In the genomic region with DNA sequence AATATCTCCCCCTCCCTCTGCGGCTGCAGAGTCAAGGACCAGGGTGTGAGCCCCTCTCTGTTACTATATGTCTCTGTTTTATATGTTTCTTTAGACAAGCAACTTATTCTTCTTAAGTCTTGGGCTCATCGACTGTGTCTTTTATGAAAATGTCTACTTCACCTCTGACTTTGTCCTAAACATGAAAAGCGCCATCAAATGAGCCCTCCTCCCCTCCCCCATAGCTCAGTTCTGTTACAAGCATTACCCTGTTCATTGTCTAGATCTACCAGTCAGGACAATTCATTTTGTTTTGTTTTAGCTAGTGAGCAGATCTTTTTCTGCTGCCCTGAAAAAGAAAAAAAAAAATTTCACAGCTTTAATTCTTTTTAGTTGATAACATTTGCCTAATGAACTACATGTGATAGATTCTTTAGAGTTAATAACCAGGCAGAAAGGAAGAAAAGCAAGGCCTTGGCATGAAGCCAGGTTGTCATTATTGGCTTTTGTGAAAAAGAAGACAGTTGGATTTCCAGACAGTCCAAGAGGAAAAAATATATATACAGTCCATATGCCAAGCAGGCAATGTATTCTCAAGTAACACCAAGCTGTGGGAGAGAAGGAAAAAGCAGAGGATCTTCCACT, we compare ENCODE assay signal across 24 mouse cellular contexts. TPM values are rescaled to one million over a fixed set of nuclear protein-coding genes. Genes with fewer than 3 reads are reported as not detected.
DNase-seq lines count a peak whose midpoint lies in the region; ATAC-seq and TF ChIP-seq lines count a peak whose summit lies in the region.
"Had no signal": no experiment of that assay in that cellular context is flagged by ENCODE, and none has a peak within 500 bp of the region (broad histone marks: within the 10 kb centered on the region; RNA-seq: fewer than 3 reads in every experiment).

No protein-coding gene starts in this region.

- H3K9ac ChIP-seq in hindbrain, postnatal 0 days (replicated peaks; ENCODE audit: low read length), result no peak overlapping the region
- no peak overlapping the region for H3K9ac ChIP-seq in hindbrain, embryonic 16.5 days (ENCODE audit: low read depth, low read length)
- peak overlapping the region; percentile 69 for H3K9ac ChIP-seq in MEL (ENCODE audit: control insufficient read depth, low read depth, low read length, poor library complexity, severe bottlenecking)
- no peak overlapping the region for H3K9ac ChIP-seq in embryonic facial prominence, embryonic 12.5 days
- no peak overlapping the region for H3K9ac ChIP-seq in forebrain, embryonic 14.5 days (ENCODE audit: low read length)
- H3K9ac ChIP-seq: limb, embryonic 12.5 days; liver, embryonic 13.5 days; lung, embryonic 15.5 days; midbrain, embryonic 13.5 days; neural tube, embryonic 13.5 days; stomach, embryonic 15.5 days had no signal

- TF ChIP-seq POLR2A in MEL (IDR thresholded peaks at IDR 0.05; ENCODE audit: control insufficient read depth in 1 of 2, insufficient read depth in 1 of 2, low read depth in 1 of 2, low read length in 2 of 2, poor library complexity in 1 of 2), result no peak

- TF ChIP-seq EP300 in MEL (IDR thresholded peaks at IDR 0.05; ENCODE audit: low read depth in 1 of 2, low read length in 2 of 2), result peak in 1 of 2 experiments; percentile 64; a peak in 3 of 4 replicates

- WGBS in hindbrain, postnatal 0 days, result 52% methylated on average over 3 of the region's 3 CpGs
- 55% methylated on average over 3 of the region's 3 CpGs for WGBS in hindbrain, embryonic 16.5 days
- WGBS in embryonic facial prominence, embryonic 12.5 days, result 55% methylated on average over 3 of the region's 3 CpGs
- WGBS in forebrain, embryonic 14.5 days, result 46% methylated on average over 3 of the region's 3 CpGs

- H3K4me3 ChIP-seq in hindbrain, postnatal 0 days (ENCODE audit: low read length), result no peak overlapping the region
- H3K4me3 ChIP-seq in hindbrain, embryonic 16.5 days (ENCODE audit: low read length), result no peak overlapping the region
- H3K4me3 ChIP-seq in MEL (ENCODE audit: control insufficient read depth in 1 of 2, insufficient read depth in 1 of 2, low read depth in 2 of 2, low read length in 2 of 2), result peak overlapping the region; percentile 48 to 59
- no peak overlapping the region for H3K4me3 ChIP-seq in embryonic facial prominence, embryonic 12.5 days
- no peak overlapping the region for H3K4me3 ChIP-seq in forebrain, embryonic 14.5 days (ENCODE audit: low read depth, low read length)
- H3K4me3 ChIP-seq: limb, embryonic 12.5 days; liver, embryonic 13.5 days; lung, embryonic 15.5 days; midbrain, embryonic 13.5 days; neural tube, embryonic 13.5 days; stomach, embryonic 15.5 days had no signal

- H3K4me1 ChIP-seq in hindbrain, postnatal 0 days (ENCODE audit: insufficient read depth, low read length), result no peaks in the 10 kb centered on the region
- peaks cover 3% of the 10 kb centered on the region; the same call in 1 of the 2 replicates for H3K4me1 ChIP-seq in hindbrain, embryonic 16.5 days (ENCODE audit: control insufficient read depth, insufficient read depth, low read depth, low read length)
- H3K4me1 ChIP-seq in MEL (ENCODE audit: control insufficient read depth in 1 of 2, insufficient read depth in 2 of 2, low read length in 2 of 2), result peaks cover 35 to 38% of the 10 kb centered on the region in 2 experiments
- peaks cover 21% of the 10 kb centered on the region for H3K4me1 ChIP-seq in embryonic facial prominence, embryonic 12.5 days
- peaks cover 16% of the 10 kb centered on the region for H3K4me1 ChIP-seq in forebrain, embryonic 14.5 days (ENCODE audit: control insufficient read depth, insufficient read depth, low read length)
- H3K4me1 ChIP-seq: liver, embryonic 13.5 days; lung, embryonic 15.5 days; stomach, embryonic 15.5 days had no signal

- H3K27me3 ChIP-seq in hindbrain, postnatal 0 days (ENCODE audit: insufficient read depth, low read length), result no peaks in the 10 kb centered on the region
- no peaks in the 10 kb centered on the region for H3K27me3 ChIP-seq in hindbrain, embryonic 16.5 days (replicated peaks; ENCODE audit: control insufficient read depth, insufficient read depth, low read length)
- H3K27me3 ChIP-seq in MEL (ENCODE audit: control insufficient read depth in 1 of 2, insufficient read depth in 2 of 2, low read length in 2 of 2), result no peaks in the 10 kb centered on the region
- H3K27me3 ChIP-seq in embryonic facial prominence, embryonic 12.5 days, result no peaks in the 10 kb centered on the region
- H3K27me3 ChIP-seq in forebrain, embryonic 14.5 days (replicated peaks; ENCODE audit: control insufficient read depth, insufficient read depth, low read length), result no peaks in the 10 kb centered on the region
- H3K27me3 ChIP-seq: limb, embryonic 12.5 days; liver, embryonic 13.5 days; lung, embryonic 15.5 days; midbrain, embryonic 13.5 days; neural tube, embryonic 13.5 days; stomach, embryonic 15.5 days had no signal

- peak; percentile 15 for DNase-seq in hindbrain, postnatal 0 days (ENCODE audit: low spot score)
- DNase-seq in MEL (ENCODE audit: low read depth, low spot score), result peak; percentile 68
- peak; percentile 81 for DNase-seq in forebrain, embryonic 14.5 days (ENCODE audit: low spot score)
- no peak for DNase-seq in spleen, postnatal 36 days (ENCODE audit: low spot score in 2 of 2)
- DNase-seq in left cerebral cortex, postnatal 25 days (ENCODE audit: low spot score in 2 of 2), result no peak
- DNase-seq: adrenal gland, adult 8-10 months; cerebellum, adult 9-10 months; gastrocnemius, postnatal 36 days; kidney, adult 9 months; kidney, postnatal 36 days; liver, embryonic 13.5 days; right cerebral cortex, postnatal 14 days had no signal

- ATAC-seq in hindbrain, postnatal 0 days, result no peak
- no peak for ATAC-seq in hindbrain, embryonic 16.5 days
- no peak for ATAC-seq in embryonic facial prominence, embryonic 12.5 days (ENCODE audit: insufficient number of reproducible peaks, insufficient read depth, low FRiP score, low TSS enrichment)
- ATAC-seq in forebrain, embryonic 14.5 days, result 0 out of 2 replicates have a peak, but pooled peaks have one; percentile 32
- ATAC-seq: midbrain, embryonic 13.5 days had no signal

- H3K4me2 ChIP-seq in hindbrain, postnatal 0 days (ENCODE audit: low read depth, low read length), result no peak overlapping the region
- H3K4me2 ChIP-seq in hindbrain, embryonic 16.5 days (ENCODE audit: low read length), result no peak overlapping the region
- H3K4me2 ChIP-seq in embryonic facial prominence, embryonic 12.5 days (replicated peaks), result no peak overlapping the region
- H3K4me2 ChIP-seq in forebrain, embryonic 14.5 days (ENCODE audit: low read length), result no peak overlapping the region
- H3K4me2 ChIP-seq: liver, embryonic 13.5 days; lung, embryonic 15.5 days; midbrain, embryonic 13.5 days; neural tube, embryonic 13.5 days; stomach, embryonic 15.5 days had no signal

- H3K27ac ChIP-seq in hindbrain, postnatal 0 days, result no peak overlapping the region
- H3K27ac ChIP-seq in hindbrain, embryonic 16.5 days (ENCODE audit: low read depth, low read length), result no peak overlapping the region
- peak overlapping the region; percentile 95 for H3K27ac ChIP-seq in MEL (ENCODE audit: control insufficient read depth, low read depth, low read length)
- H3K27ac ChIP-seq in embryonic facial prominence, embryonic 12.5 days, result 0 out of 2 replicates have a peak overlapping the region, but pooled peaks have one; percentile 36
- H3K27ac ChIP-seq in forebrain, embryonic 14.5 days (ENCODE audit: low read depth, low read length), result no peak overlapping the region
- H3K27ac ChIP-seq: limb, embryonic 12.5 days; liver, embryonic 13.5 days; lung, embryonic 15.5 days; midbrain, embryonic 13.5 days; neural tube, embryonic 13.5 days; stomach, embryonic 15.5 days had no signal

- H3K79me2 ChIP-seq in MEL (ENCODE audit: control insufficient read depth, insufficient read depth, low read length, poor library complexity), result no peaks in the 10 kb centered on the region

- no peaks in the 10 kb centered on the region for H3K36me3 ChIP-seq in hindbrain, postnatal 0 days (ENCODE audit: insufficient read depth, low read length)
- no peaks in the 10 kb centered on the region for H3K36me3 ChIP-seq in hindbrain, embryonic 16.5 days (ENCODE audit: control insufficient read depth, insufficient read depth, low read length)
- H3K36me3 ChIP-seq in MEL (ENCODE audit: control insufficient read depth in 1 of 2, insufficient read depth in 2 of 2, low read length in 2 of 2), result peaks cover 0 to 42% of the 10 kb centered on the region in 2 experiments; a peak in 2 of 4 replicates
- H3K36me3 ChIP-seq in embryonic facial prominence, embryonic 12.5 days, result no peaks in the 10 kb centered on the region
- H3K36me3 ChIP-seq in forebrain, embryonic 14.5 days (ENCODE audit: control insufficient read depth, insufficient read depth, low read length), result no peaks in the 10 kb centered on the region
- H3K36me3 ChIP-seq: limb, embryonic 12.5 days; liver, embryonic 13.5 days; lung, embryonic 15.5 days; midbrain, embryonic 13.5 days; neural tube, embryonic 13.5 days; stomach, embryonic 15.5 days had no signal

- no peak for TF ChIP-seq RAD21 in MEL (IDR thresholded peaks at IDR 0.05; ENCODE audit: low read depth, low read length)

- no peaks in the 10 kb centered on the region for H3K9me3 ChIP-seq in hindbrain, postnatal 0 days (ENCODE audit: low read length)
- no peaks in the 10 kb centered on the region for H3K9me3 ChIP-seq in hindbrain, embryonic 16.5 days (ENCODE audit: control insufficient read depth, low read length)
- no peaks in the 10 kb centered on the region for H3K9me3 ChIP-seq in MEL (replicated peaks; ENCODE audit: insufficient read depth, low read length)
- H3K9me3 ChIP-seq in embryonic facial prominence, embryonic 12.5 days, result no peaks in the 10 kb centered on the region
- H3K9me3 ChIP-seq in forebrain, embryonic 14.5 days (replicated peaks; ENCODE audit: control insufficient read depth, low read length), result no peaks in the 10 kb centered on the region
- H3K9me3 ChIP-seq: limb, embryonic 12.5 days; liver, embryonic 13.5 days; lung, embryonic 15.5 days; midbrain, embryonic 13.5 days; neural tube, embryonic 13.5 days; stomach, embryonic 15.5 days had no signal

- no peak for TF ChIP-seq CTCF in hindbrain, postnatal 0 days (IDR thresholded peaks at IDR 0.05; ENCODE audit: low read depth)
- TF ChIP-seq CTCF in MEL (IDR thresholded peaks at IDR 0.05 in 2 of 3, conservative IDR thresholded peaks at IDR 0.05 in 1 of 3; ENCODE audit: control insufficient read depth in 1 of 3, insufficient read depth in 1 of 3, low read depth in 2 of 3, low read length in 3 of 3, poor library complexity in 1 of 3, severe bottlenecking in 1 of 3), result no peak

- intact Hi-C loops in left cerebral cortex, postnatal 25 days (cut with DNase I), result no loop called here

RNA-seq across cellular contexts. Expression of a gene that starts 14.4 kb away (rescaled TPM):
- total RNA-seq in hindbrain, postnatal 0 days (2014; rRNA removed), result 8.0 and 10.6 TPM in 2 replicates
- 3.2 and 3.4 TPM in 2 replicates for polyA plus RNA-seq in hindbrain, postnatal 0 days (2015; fragmentation: Nextera tagmentation; extraction: Ambion mirVana)
- polyA plus RNA-seq in hindbrain, embryonic 16.5 days (2015; fragmentation: Nextera tagmentation; extraction: Ambion mirVana), result 2.8 and 3.4 TPM in 2 replicates
- 2.1 TPM in 2 replicates for total RNA-seq in MEL (2012; rRNA removed)
- polyA plus RNA-seq in MEL (2012; ENCODE audit: insufficient read depth in 1 of 2, insufficient read length in 2 of 2, low read depth in 1 of 2, low replicate concordance in 2 of 2, missing spikeins in 1 of 2), result 1 to 10 TPM in 1 of 2 experiments, not detected in 1; 3.6 TPM
- 11.7 and 12.7 TPM in 2 replicates for polyA plus RNA-seq in embryonic facial prominence, embryonic 12.5 days (2016; fragmentation: Nextera tagmentation; extraction: Ambion mirVana)
- polyA plus RNA-seq in forebrain, embryonic 14.5 days (2014; fragmentation: Nextera tagmentation; extraction: Ambion mirVana), result 2.3 and 2.5 TPM in 2 replicates
- 1 to 10 TPM; 7.8 to 9.9 TPM for total RNA-seq in left cerebral cortex, postnatal 25 days (2021)
- total RNA-seq: common myeloid progenitor, adult 5-6 weeks; hematopoietic stem cell, adult 5-6 weeks; megakaryocyte progenitor cell, adult 5-6 weeks had no signal
- polyA plus RNA-seq: C2C12; inflammation-experienced regulatory T-cells, adult 6 months had no signal

Comparison
In these comparisons a context has a peak if more than half of its experiments do, and no peak if none do; other contexts are left out.
1. DNase-seq: peak in hindbrain, postnatal 0 days (single experiment), MEL (single experiment) and forebrain, embryonic 14.5 days (single experiment); none in spleen, postnatal 36 days (0 of 2) and left cerebral cortex, postnatal 25 days (0 of 2).
2. H3K27ac ChIP-seq: peak in MEL (single experiment) and embryonic facial prominence, embryonic 12.5 days (single experiment); none in hindbrain, postnatal 0 days (single experiment), hindbrain, embryonic 16.5 days (single experiment) and forebrain, embryonic 14.5 days (single experiment).
3. H3K4me3 ChIP-seq: peak in MEL (2 of 2); none in hindbrain, postnatal 0 days (single experiment), hindbrain, embryonic 16.5 days (single experiment), embryonic facial prominence, embryonic 12.5 days (single experiment) and forebrain, embryonic 14.5 days (single experiment).